Mouse (Mus musculus) stomach, embryonic 16.5 days (tissue): ENCODE data around the gene Necab2. TPM values are rescaled to one million over a fixed set of nuclear protein-coding genes. Genes with fewer than 3 reads are reported as not detected.

Experiments used
- ATAC-seq: fragments of 200-750 bp; cut with Nextera tagmentation; 2 replicates; pipeline ENCODE4 v1.8.0; 2017; ENCODE audit warnings: moderate number of reproducible peaks, moderate TSS enrichment; ENCODE audit not compliant: insufficient read depth, low FRiP score
- H3K27ac ChIP-seq: fragments of 300-500 bp; sonication (generic); 2 replicates; pipeline ENCODE4 v1.5.1; 2014; ENCODE audit warnings: low read length
- H3K27me3 ChIP-seq: fragments of 300-500 bp; sonication (generic); 2 replicates; pipeline ENCODE4 v1.6.1; 2014; ENCODE audit warnings: low read length, control low read depth, mixed read lengths; ENCODE audit not compliant: control insufficient read depth, insufficient read depth
- H3K36me3 ChIP-seq: fragments of 300-500 bp; sonication (generic); 2 replicates; pipeline ENCODE4 v1.6.1; 2014; ENCODE audit warnings: low read length; ENCODE audit not compliant: control insufficient read depth, insufficient read depth
- H3K4me1 ChIP-seq: fragments of 300-500 bp; sonication (generic); 2 replicates; pipeline ENCODE4 v1.6.1; 2014; ENCODE audit warnings: low read length, control low read depth, mixed read lengths; ENCODE audit not compliant: control insufficient read depth, insufficient read depth
- H3K4me2 ChIP-seq: fragments of 300-500 bp; sonication (generic); 2 replicates; pipeline ENCODE4 v1.6.1; 2014; ENCODE audit warnings: low read depth, low read length, mixed read lengths
- H3K4me3 ChIP-seq: fragments of 300-500 bp; sonication (generic); replicated peaks from 2 replicates; pipeline ENCODE4 v1.5.1; 2014; ENCODE audit warnings: mild to moderate bottlenecking, low read length
- H3K9ac ChIP-seq: fragments of 300-500 bp; sonication (generic); 2 replicates; pipeline ENCODE4 v1.6.1; 2014; ENCODE audit warnings: low read length
- H3K9me3 ChIP-seq: fragments of 300-500 bp; sonication (generic); replicated peaks from 2 replicates; pipeline ENCODE4 v1.6.1; 2016; ENCODE audit warnings: low read length, control low read depth; ENCODE audit not compliant: control insufficient read depth
- WGBS: fragments of 180-500 bp; shearing (Covaris S2); extraction: QIAGEN DNeasy Blood & Tissue Kit; methylation state at CpG from one replicate; pipeline ENCODE4 v1.1.7; 2014; 5-methylcytosine and 5-hydroxymethylcytosine counted together
- polyA plus RNA-seq: library from polyadenylated mRNA; unstranded; fragments of >200 nt; fragmentation: Nextera tagmentation; extraction: Ambion mirVana; gene quantifications from 2 replicates; pipeline ENCODE4 v1.2.1, GENCODE M21; 2015

Necab2 gene
- polyA plus RNA-seq, 1 experiment from 2014 or later, result 1.5 TPM

DNA sequence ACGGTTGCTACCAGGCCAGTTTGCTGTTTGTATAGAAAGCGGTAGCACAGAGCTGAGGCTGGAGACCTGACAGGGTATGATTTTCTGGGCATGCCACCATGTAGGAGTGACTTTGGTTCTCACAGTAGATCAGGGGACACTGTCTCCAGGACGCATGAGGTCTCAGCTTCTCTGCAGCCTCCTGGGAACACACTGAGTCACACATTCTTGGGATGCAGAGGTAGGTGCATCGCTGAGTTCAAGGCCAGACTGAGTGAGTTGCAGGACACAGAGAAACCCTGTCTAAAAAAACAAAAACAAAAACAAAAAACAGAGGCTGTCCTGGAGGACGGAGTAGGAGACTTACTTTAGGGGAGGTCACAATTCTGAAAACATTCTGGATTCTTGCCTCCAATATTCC, 6.4 kb downstream of the Necab2 start:
- no peaks in the 10 kb centered on the region for H3K9me3 ChIP-seq
- WGBS, result 86% methylated on average over 5 of the region's 5 CpGs
- ATAC-seq, result no peak
- no peak overlapping the region for H3K4me2 ChIP-seq
- no peaks in the 10 kb centered on the region for H3K36me3 ChIP-seq
- H3K9ac ChIP-seq, result no peak overlapping the region
- no peaks in the 10 kb centered on the region for H3K4me1 ChIP-seq
- H3K27me3 ChIP-seq, result peaks cover 7% of the 10 kb centered on the region
- H3K4me3 ChIP-seq, result no peak overlapping the region
- no peak overlapping the region for H3K27ac ChIP-seq

DNA sequence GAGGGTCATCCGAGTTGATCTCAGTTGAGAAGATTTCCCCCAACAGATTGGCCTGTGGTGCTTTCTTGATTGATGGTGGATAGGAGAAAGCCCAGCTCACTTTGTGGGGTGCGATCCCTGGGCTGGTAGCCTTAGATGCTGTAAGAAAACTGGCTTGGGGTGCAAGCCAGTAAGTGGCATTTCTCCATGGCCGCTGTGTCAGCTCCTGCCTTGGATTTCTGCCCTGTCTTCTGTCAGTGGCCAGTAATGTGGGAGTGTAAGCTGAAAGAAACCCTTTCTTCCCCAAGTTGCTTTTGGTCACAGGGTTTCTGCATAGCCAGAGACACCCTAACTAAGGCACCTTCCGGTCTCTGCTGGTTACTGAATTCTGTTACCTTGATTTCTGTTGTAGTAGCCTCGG, 9.5 kb downstream of the Necab2 start:
- Histone ChIP-seq H3K9ac (no peak overlapping the region), H3K27me3 (no peaks in the 10 kb centered on the region), H3K9me3 (no peaks in the 10 kb centered on the region), H3K4me3 (no peak overlapping the region), H3K4me1 (0 out of 2 replicates have a peak, but pooled peaks cover 4% of the 10 kb centered on the region), H3K4me2 (no peak overlapping the region), H3K27ac (no peak overlapping the region), H3K36me3 (no peaks in the 10 kb centered on the region)
- ATAC-seq, result no peak
- 75% methylated on average over 5 of the region's 5 CpGs for WGBS

DNA sequence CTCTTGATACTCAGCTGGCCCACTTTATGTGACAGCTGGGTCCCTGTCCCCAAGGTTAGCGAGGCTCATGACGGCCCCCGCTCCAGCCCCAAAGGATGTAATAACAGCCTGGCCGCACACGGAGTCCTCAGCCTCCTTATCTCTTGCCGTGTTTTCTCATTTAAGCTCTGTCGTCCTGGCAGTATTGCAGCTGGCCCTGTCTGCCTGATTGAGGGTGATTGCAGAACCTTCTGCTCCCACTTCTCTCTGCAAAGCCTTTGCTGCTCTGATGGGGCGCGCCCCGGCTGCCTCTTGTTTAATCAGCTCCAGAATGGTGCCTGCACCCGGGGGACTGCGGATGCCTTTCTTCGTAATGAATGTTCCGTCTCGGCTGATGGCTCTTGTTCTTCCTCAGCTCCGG, 13.2 kb downstream of the Necab2 start:
- Histone ChIP-seq H3K4me3 (no peak overlapping the region), H3K9me3 (no peaks in the 10 kb centered on the region), H3K9ac (no peak overlapping the region), H3K27me3 (0 out of 2 replicates have a peak, but pooled peaks cover 2% of the 10 kb centered on the region), H3K4me2 (no peak overlapping the region), H3K27ac (no peak overlapping the region), H3K36me3 (no peaks in the 10 kb centered on the region), H3K4me1 (0 out of 2 replicates have a peak, but pooled peaks cover 4% of the 10 kb centered on the region)
- WGBS, result 28% methylated on average over 16 of the region's 16 CpGs
- no peak for ATAC-seq

DNA sequence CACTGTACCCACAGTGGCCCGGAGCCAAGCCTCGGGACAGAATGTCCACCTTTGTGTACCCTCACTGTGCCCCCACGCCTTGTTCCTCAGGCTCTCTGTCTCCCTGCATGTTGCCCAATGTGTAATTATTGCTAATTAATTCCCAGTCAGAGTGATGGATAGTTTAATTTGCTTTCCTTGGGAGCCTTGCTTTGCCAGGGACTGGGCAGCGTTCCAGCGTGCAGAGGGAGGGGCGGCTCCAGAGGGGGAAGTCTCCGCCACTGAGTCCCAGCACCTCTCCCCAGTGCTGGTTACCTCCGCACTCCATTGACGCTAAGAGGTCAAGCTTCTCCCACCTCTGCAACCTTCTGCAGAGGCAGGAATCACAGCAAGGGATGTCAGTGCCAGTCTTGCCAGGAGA, 14.8 kb downstream of the Necab2 start:
- ATAC-seq, result no peak
- 65% methylated on average over 9 of the region's 9 CpGs for WGBS

DNA sequence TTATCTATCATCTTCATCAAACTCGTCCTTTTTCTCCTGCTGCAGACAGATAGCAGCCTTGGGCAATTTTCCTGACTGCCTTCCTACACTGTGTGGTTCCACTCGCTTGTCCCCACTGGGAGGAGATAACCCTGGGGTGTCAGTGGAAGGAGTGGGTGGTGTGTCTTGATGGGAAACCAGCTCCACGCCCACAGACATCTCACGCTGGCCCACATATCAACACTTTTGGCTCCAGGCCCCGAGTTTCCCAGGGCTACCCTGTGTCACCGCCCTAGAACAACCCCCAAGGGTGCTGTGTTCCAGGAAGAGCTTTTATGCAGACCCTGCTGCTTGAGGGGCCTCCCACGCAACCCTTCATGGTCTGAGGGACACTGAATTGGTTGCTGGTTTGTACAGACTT, 17.2 kb downstream of the Necab2 start:
- Histone ChIP-seq H3K36me3 (no peaks in the 10 kb centered on the region), H3K27ac (no peak overlapping the region), H3K9me3 (no peaks in the 10 kb centered on the region), H3K27me3 (0 out of 2 replicates have a peak, but pooled peaks cover 2% of the 10 kb centered on the region), H3K4me3 (no peak overlapping the region), H3K9ac (no peak overlapping the region), H3K4me1 (peaks cover 14% of the 10 kb centered on the region; the same call in 1 of the 2 replicates), H3K4me2 (no peak overlapping the region)
- ATAC-seq, result no peak
- WGBS, result 69% methylated on average over 7 of the region's 7 CpGs

More for the DNA sequence above, 14.8 kb downstream of the Necab2 start:
- H3K27me3 ChIP-seq, result 0 out of 2 replicates have a peak, but pooled peaks cover 2% of the 10 kb centered on the region
- no peaks in the 10 kb centered on the region for H3K9me3 ChIP-seq
- H3K4me1 ChIP-seq, result peaks cover 11% of the 10 kb centered on the region; the same call in 1 of the 2 replicates
- no peak overlapping the region for H3K4me2 ChIP-seq
- no peak overlapping the region for H3K9ac ChIP-seq
- H3K27ac ChIP-seq, result no peak overlapping the region
- H3K4me3 ChIP-seq, result no peak overlapping the region
- H3K36me3 ChIP-seq, result no peaks in the 10 kb centered on the region

DNA sequence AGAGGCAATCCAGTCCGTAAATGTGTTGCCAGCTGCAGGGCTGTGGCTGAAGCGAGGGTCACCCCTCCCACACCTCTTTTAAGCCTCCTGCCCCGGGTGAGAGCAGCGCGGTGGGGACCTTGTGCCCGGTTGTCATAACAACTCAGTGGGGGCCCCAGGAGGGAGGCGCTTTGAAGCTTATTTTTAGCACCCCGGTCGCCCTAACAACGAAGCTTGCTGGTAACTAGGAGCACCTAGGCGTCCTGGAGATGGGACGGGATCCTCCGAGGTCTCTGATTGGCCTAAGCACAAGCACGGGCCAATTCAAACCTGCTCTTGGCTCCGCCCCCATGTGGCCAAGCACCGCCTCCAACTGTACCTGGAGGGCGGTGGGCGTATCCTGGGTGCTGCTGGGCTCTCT, 19.6 kb downstream of the Necab2 start:
- H3K27ac ChIP-seq, result no peak overlapping the region
- peak; percentile 45; the same call in 1 of the 2 replicates for ATAC-seq
- 1% methylated on average over 18 of the region's 18 CpGs for WGBS
- H3K4me1 ChIP-seq, result peaks cover 11% of the 10 kb centered on the region; the same call in 1 of the 2 replicates
- no peaks in the 10 kb centered on the region for H3K36me3 ChIP-seq
- H3K9ac ChIP-seq, result no peak overlapping the region
- 0 out of 2 replicates have a peak, but pooled peaks cover 2% of the 10 kb centered on the region for H3K27me3 ChIP-seq
- no peak overlapping the region for H3K4me3 ChIP-seq
- peak overlapping the region; percentile 41; the same call in 1 of the 2 replicates for H3K4me2 ChIP-seq
- H3K9me3 ChIP-seq, result no peaks in the 10 kb centered on the region

DNA sequence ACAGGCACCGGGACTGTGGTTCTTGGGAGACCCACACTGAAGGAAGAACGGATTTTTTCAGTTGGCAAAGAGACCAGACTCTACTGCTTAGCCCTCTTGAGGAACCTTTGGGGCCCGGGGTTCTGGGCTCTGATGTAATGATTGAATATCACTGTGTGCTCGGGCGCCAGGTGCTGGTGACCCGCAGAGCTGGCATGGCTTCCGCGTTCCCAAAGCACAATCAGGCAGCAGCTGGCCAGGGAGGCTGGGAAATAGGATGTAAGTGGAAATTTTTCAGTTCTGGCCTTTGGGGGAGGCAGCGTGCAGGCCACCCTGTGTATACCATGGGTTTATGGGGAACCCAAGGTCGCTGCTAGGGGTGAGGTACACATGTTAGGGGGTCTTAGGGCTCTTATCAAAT, 20.3 kb downstream of the Necab2 start:
- Histone ChIP-seq H3K27ac (no peak overlapping the region), H3K4me3 (no peak overlapping the region), H3K36me3 (no peaks in the 10 kb centered on the region), H3K9me3 (no peaks in the 10 kb centered on the region), H3K9ac (no peak overlapping the region), H3K4me2 (no peak overlapping the region), H3K27me3 (0 out of 2 replicates have a peak, but pooled peaks cover 2% of the 10 kb centered on the region), H3K4me1 (peaks cover 11% of the 10 kb centered on the region; the same call in 1 of the 2 replicates)
- ATAC-seq, result no peak
- 67% methylated on average over 10 of the region's 10 CpGs for WGBS

DNA sequence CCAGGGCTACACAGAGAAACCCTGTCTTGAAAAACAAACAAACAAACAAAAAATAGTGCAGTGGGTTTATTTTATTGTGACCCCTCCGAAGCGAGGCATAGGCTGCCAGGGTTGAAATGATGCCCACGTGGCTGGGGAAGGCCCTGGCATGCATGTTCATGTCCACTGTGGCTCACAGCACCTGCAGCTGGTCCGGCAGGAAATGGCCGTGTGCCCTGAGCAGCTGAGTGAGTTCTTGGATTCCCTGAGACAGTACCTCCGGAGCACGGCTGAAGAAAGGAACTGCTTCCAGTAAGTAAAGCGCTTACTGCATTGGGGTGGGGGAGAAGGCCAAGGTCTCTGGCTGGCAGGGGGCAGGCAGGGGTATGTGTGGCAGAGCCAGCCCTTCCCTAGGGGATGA, 21.6 kb downstream of the Necab2 start:
- Histone ChIP-seq H3K4me3 (no peak overlapping the region), H3K4me1 (peaks cover 11% of the 10 kb centered on the region; the same call in 1 of the 2 replicates), H3K9ac (no peak overlapping the region), H3K4me2 (no peak overlapping the region), H3K27me3 (0 out of 2 replicates have a peak, but pooled peaks cover 2% of the 10 kb centered on the region), H3K9me3 (no peaks in the 10 kb centered on the region), H3K27ac (no peak overlapping the region), H3K36me3 (no peaks in the 10 kb centered on the region)
- no peak for ATAC-seq
- WGBS, result 84% methylated on average over 8 of the region's 8 CpGs

DNA sequence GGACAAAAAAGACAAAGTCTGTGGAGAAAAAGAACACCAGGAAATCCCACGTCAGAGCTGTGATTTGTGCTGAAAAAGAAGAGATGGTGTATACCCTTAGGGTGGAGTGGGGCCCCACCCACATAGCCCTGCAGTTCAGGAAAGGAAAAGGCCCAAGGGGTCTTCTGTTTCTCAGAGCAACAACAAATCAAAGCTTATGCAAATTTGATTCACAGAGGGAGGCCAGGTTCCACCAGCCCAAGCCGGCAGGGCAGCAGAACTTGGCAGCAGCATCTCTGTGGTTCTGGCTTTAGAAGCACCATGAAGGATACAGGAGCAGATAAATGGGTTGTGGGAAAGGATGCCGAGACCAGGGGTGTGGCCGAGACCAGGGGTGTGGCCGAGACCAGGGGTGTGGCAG, 32.2 kb downstream of the Necab2 start:
- 31% methylated on average over 5 of the region's 5 CpGs for WGBS
- no peaks in the 10 kb centered on the region for H3K27me3 ChIP-seq
- no peaks in the 10 kb centered on the region for H3K4me1 ChIP-seq
- H3K9me3 ChIP-seq, result no peaks in the 10 kb centered on the region
- no peak overlapping the region for H3K4me3 ChIP-seq
- no peaks in the 10 kb centered on the region for H3K36me3 ChIP-seq
- no peak overlapping the region for H3K27ac ChIP-seq
- no peak overlapping the region for H3K9ac ChIP-seq
- no peak overlapping the region for H3K4me2 ChIP-seq
- ATAC-seq, result no peak
